Mouse (Mus musculus): ENCODE data around the gene Spint2. TPM values are rescaled to one million over a fixed set of nuclear protein-coding genes. Genes with fewer than 3 reads are reported as not detected.

Gene Spint2
- polyA plus RNA-seq, 1 experiment from 2014 or later, result 522 TPM

DNA sequence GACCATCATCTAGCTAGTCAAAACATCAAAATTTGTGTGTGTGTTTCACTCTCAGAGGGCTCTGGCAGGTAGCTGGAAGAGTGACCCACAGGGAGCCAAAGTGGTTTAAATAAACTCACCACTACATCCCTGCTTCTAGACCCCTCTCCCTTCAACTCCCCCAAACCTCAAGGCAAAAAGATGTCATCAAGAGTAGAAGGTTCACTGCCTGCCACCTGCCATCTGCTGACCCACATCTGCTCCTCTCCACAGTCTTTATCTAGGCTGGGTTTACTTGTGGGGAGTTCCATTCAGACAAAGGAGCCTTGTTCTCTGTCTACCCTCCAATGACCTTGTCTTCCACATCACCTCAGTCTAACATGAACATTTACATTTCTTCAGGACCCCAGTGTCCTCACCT, 2.5 kb downstream of the Spint2 start:
- Histone ChIP-seq H3K4me3 (ENCODE audit: low read depth, low read length) (0 out of 2 replicates have a peak overlapping the region, but pooled peaks have one; percentile 53), H3K36me3 (ENCODE audit: control insufficient read depth, insufficient read depth, low read length) (no peaks in the 10 kb centered on the region), H3K9me3 (ENCODE audit: control insufficient read depth, low read length) (no peaks in the 10 kb centered on the region), H3K27ac (ENCODE audit: low read depth) (peak overlapping the region; percentile 39; the same call in 1 of the 2 replicates), H3K4me2 (ENCODE audit: low read length) (peak overlapping the region; percentile 88), H3K9ac (ENCODE audit: low read length) (no peak overlapping the region), H3K4me1 (replicated peaks; ENCODE audit: control insufficient read depth, insufficient read depth, low read length) (peaks cover 8% of the 10 kb centered on the region; the same call in 1 of the 2 replicates), H3K27me3 (replicated peaks; ENCODE audit: control insufficient read depth, insufficient read depth, low read length) (peaks cover 8% of the 10 kb centered on the region)
- ATAC-seq (replicated peaks; ENCODE audit: low FRiP score, low TSS enrichment, low read depth) (no peak), DNase-seq (ENCODE audit: low spot score) (no peak)

DNA sequence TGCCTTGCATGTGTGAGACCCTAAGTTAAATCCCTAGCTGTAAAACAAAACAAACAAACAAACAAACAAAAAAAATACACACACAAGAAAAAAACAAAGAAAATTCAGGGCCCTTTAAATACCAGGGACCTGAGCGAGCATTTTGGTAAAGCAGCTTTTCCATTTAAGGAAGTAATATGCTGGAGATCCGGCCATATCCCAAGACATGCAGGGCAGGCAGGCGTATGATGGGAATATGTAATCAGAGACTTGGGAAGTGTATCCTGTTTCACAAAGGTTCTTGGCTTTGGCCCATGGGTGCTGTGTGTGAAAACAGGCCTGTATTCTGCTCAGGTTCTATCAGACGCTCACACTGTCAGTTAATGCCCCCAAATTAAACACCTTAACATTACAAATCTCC, 4.2 kb downstream of the Spint2 start:
- no peak for DNase-seq (ENCODE audit: low spot score)
- Histone ChIP-seq H3K4me1 (replicated peaks; ENCODE audit: control insufficient read depth, insufficient read depth, low read length) (peaks cover 8% of the 10 kb centered on the region; the same call in 1 of the 2 replicates), H3K27ac (ENCODE audit: low read depth) (no peak overlapping the region), H3K4me2 (ENCODE audit: low read length) (no peak overlapping the region), H3K9ac (ENCODE audit: low read length) (no peak overlapping the region), H3K36me3 (ENCODE audit: control insufficient read depth, insufficient read depth, low read length) (no peaks in the 10 kb centered on the region), H3K27me3 (replicated peaks; ENCODE audit: control insufficient read depth, insufficient read depth, low read length) (peaks cover 6% of the 10 kb centered on the region), H3K4me3 (ENCODE audit: low read depth, low read length) (no peak overlapping the region), H3K9me3 (ENCODE audit: control insufficient read depth, low read length) (no peaks in the 10 kb centered on the region)
- 71% methylated on average over 4 of the region's 4 CpGs for WGBS
- no peak for ATAC-seq (replicated peaks; ENCODE audit: low FRiP score, low TSS enrichment, low read depth)

DNA sequence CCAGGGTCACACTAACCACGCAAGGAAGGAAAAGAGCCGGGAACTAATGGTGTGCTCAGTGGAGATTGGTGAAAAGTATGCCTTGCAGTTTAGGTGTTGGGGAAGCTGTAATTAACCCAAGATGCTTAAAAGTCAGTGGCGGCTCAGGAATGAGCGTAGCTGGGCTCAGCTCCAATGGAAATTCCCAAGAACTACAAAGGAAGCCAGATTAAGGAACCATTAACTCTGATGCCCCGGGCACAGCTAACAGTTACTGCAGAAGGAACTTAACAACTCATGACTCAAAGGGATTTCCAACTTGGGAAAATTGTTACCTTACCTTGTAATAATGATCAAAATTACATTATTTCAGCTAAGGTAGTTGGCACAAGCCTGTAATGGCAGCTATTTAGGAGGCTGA, 5.0 kb downstream of the Spint2 start:
- Histone ChIP-seq H3K9me3 (ENCODE audit: control insufficient read depth, low read length) (no peaks in the 10 kb centered on the region), H3K4me3 (ENCODE audit: low read depth, low read length) (no peak overlapping the region), H3K27ac (ENCODE audit: low read depth) (no peak overlapping the region), H3K9ac (ENCODE audit: low read length) (no peak overlapping the region), H3K27me3 (replicated peaks; ENCODE audit: control insufficient read depth, insufficient read depth, low read length) (peaks cover 6% of the 10 kb centered on the region; the same call in 1 of the 2 replicates), H3K4me1 (replicated peaks; ENCODE audit: control insufficient read depth, insufficient read depth, low read length) (peaks cover 10% of the 10 kb centered on the region), H3K4me2 (ENCODE audit: low read length) (no peak overlapping the region), H3K36me3 (ENCODE audit: control insufficient read depth, insufficient read depth, low read length) (no peaks in the 10 kb centered on the region)
- 78% methylated on average over 5 of the region's 5 CpGs for WGBS
- no peak for ATAC-seq (replicated peaks; ENCODE audit: low FRiP score, low TSS enrichment, low read depth)
- no peak for DNase-seq (ENCODE audit: low spot score)

DNA sequence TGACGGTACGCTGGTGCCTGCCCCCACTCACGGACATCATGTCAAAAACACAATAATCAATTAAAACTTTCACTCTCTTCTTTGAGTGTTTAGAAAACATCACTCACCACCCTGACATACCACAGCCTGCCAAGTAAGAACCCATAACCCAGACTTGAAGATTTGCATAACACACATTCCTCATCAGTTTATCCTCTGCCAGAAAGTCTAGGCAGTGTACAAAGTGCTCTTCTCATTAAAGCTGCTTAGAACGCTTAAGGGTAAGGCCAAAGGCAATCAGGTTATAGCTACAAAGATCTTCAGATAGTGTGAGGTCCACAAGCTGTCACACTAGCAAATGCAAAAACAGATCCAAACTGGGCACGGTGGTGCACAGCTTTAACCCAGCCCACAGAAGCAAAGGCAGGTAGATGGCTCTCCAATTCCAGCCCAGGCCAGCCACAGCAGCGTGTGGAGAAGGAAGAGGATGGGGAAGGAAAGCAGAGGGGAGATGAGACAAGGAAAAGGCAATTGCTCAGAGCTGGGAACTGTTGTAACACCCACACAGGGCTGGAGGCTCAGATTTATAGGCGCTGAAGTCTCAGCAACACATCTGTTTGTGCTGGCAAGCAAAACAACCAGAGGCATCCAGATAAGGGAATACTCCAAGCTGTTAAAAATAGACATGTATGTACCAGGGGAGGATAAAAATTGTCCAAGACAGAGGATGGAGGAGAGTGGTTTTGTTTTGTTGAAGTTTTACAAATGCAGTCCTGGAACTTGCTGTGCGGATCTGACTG, 9.8 kb downstream of the Spint2 start:
- Histone ChIP-seq H3K27me3 (replicated peaks; ENCODE audit: control insufficient read depth, insufficient read depth, low read length) (no peaks in the 10 kb centered on the region), H3K36me3 (ENCODE audit: control insufficient read depth, insufficient read depth, low read length) (no peaks in the 10 kb centered on the region), H3K27ac (ENCODE audit: low read depth) (no peak overlapping the region), H3K9ac (ENCODE audit: low read length) (no peak overlapping the region), H3K4me3 (ENCODE audit: low read depth, low read length) (no peak overlapping the region), H3K9me3 (ENCODE audit: control insufficient read depth, low read length) (no peaks in the 10 kb centered on the region), H3K4me2 (ENCODE audit: low read length) (no peak overlapping the region), H3K4me1 (replicated peaks; ENCODE audit: control insufficient read depth, insufficient read depth, low read length) (peaks cover 5% of the 10 kb centered on the region)
- 48% methylated on average over 8 of the region's 8 CpGs for WGBS
- DNase-seq (ENCODE audit: low spot score) (no peak), ATAC-seq (replicated peaks; ENCODE audit: low FRiP score, low TSS enrichment, low read depth) (no peak)

DNA sequence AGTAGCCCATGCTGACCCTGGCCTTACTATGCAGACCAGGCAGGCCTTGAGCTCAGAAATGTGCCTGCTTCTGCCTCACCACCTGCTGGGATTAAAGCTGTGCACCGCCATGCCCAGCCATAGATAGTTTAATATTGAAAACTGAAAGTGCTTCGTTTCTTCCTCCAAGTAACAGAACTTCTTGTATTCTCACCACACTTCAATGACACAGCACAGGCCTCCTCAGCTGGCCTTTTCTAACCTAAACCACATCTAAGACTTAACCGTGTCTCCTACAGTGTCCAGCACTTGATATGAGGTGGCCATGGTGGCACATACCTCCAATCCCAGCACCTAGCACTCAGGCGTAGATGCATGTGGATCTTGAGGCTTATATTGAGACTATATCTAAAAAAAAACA, 11.3 kb downstream of the Spint2 start:
- no peak for ATAC-seq (replicated peaks; ENCODE audit: low FRiP score, low TSS enrichment, low read depth)

DNA sequence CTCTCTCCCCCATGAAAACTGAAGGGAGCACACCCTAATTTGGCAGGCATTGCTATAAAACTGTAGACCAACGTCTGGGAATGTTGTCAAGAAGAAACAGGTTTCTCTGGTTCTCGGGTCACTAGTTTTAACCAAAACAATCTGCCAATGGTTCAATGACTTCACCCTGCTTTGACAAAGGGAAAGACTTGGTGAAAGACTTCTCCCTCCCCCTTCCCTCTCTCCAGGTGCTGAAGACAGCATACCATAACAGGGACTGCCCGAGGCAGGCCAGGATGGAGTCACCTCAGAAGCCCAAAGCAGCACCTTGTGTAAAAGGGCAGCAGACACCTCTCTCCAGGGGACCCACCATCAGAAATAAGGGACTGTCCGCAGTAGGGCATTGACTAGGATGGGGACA, 14.8 kb downstream of the Spint2 start:
- peaks cover 8% of the 10 kb centered on the region for H3K4me1 ChIP-seq (replicated peaks; ENCODE audit: control insufficient read depth, insufficient read depth, low read length)
- no peak for ATAC-seq (replicated peaks; ENCODE audit: low FRiP score, low TSS enrichment, low read depth)
- no peaks in the 10 kb centered on the region for H3K27me3 ChIP-seq (replicated peaks; ENCODE audit: control insufficient read depth, insufficient read depth, low read length)
- WGBS, result 60% methylated on average over 4 of the region's 4 CpGs
- DNase-seq (ENCODE audit: low spot score), result no peak
- H3K4me3 ChIP-seq (ENCODE audit: low read depth, low read length), result no peak overlapping the region
- H3K9ac ChIP-seq (ENCODE audit: low read length), result no peak overlapping the region
- H3K4me2 ChIP-seq (ENCODE audit: low read length), result no peak overlapping the region
- no peak overlapping the region for H3K27ac ChIP-seq (ENCODE audit: low read depth)
- no peaks in the 10 kb centered on the region for H3K36me3 ChIP-seq (ENCODE audit: control insufficient read depth, insufficient read depth, low read length)
- H3K9me3 ChIP-seq (ENCODE audit: control insufficient read depth, low read length), result no peaks in the 10 kb centered on the region

More for the DNA sequence above, 11.3 kb downstream of the Spint2 start:
- Histone ChIP-seq H3K36me3 (ENCODE audit: control insufficient read depth, insufficient read depth, low read length) (no peaks in the 10 kb centered on the region), H3K27ac (ENCODE audit: low read depth) (no peak overlapping the region), H3K9ac (ENCODE audit: low read length) (no peak overlapping the region), H3K9me3 (ENCODE audit: control insufficient read depth, low read length) (no peaks in the 10 kb centered on the region), H3K27me3 (replicated peaks; ENCODE audit: control insufficient read depth, insufficient read depth, low read length) (no peaks in the 10 kb centered on the region), H3K4me2 (ENCODE audit: low read length) (no peak overlapping the region), H3K4me3 (ENCODE audit: low read depth, low read length) (no peak overlapping the region), H3K4me1 (replicated peaks; ENCODE audit: control insufficient read depth, insufficient read depth, low read length) (peaks cover 10% of the 10 kb centered on the region)
- WGBS, result 80% methylated on average over 4 of the region's 4 CpGs
- DNase-seq (ENCODE audit: low spot score), result no peak

DNA sequence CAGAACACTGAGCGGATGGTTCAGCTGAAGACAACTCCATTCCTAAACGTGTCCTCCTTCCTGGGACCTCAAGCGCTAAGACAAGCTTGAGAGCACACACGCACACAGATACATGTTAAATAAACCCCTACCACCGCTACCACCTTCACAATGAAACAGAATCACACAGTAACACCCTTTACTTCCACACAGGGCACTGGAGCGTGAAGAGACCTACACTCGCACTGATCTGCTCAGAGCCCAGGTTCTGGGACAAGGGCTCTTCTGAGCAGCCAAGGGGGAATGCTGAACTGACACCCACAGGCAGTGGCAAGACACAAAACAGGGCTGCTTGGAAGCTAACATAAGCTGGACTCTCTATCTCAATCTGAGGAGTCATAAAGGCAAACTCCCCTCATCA, 16.1 kb downstream of the Spint2 start:
- Histone ChIP-seq H3K4me1 (replicated peaks; ENCODE audit: control insufficient read depth, insufficient read depth, low read length) (0 out of 2 replicates have a peak, but pooled peaks cover 5% of the 10 kb centered on the region), H3K27ac (ENCODE audit: low read depth) (no peak overlapping the region), H3K9ac (ENCODE audit: low read length) (no peak overlapping the region), H3K9me3 (ENCODE audit: control insufficient read depth, low read length) (no peaks in the 10 kb centered on the region), H3K36me3 (ENCODE audit: control insufficient read depth, insufficient read depth, low read length) (no peaks in the 10 kb centered on the region), H3K4me2 (ENCODE audit: low read length) (no peak overlapping the region), H3K4me3 (ENCODE audit: low read depth, low read length) (no peak overlapping the region), H3K27me3 (replicated peaks; ENCODE audit: control insufficient read depth, insufficient read depth, low read length) (no peaks in the 10 kb centered on the region)
- DNase-seq (ENCODE audit: low spot score) (no peak), ATAC-seq (replicated peaks; ENCODE audit: low FRiP score, low TSS enrichment, low read depth) (no peak)
- 74% methylated on average over 7 of the region's 7 CpGs for whole genome bisulfite sequencing

DNA sequence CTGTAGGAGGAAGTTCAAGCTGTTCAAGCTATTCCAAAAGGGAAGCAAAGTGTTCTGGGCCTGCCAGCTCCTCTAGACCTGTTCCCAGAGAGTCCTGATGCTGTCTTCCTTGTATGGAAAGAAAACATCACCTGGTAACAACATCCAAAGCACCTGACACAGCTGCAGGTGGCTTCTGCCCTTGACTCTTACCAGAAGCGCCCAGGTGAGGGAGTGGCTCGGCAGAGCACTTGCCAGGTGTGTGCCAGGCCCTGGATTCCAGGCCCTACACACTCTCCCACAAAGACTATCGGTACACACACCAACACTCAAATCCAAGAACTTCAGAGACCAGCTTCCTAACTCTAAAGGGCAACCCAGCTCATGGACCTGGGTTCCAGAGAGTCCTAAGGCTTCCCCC, 17.9 kb downstream of the Spint2 start:
- no peak for DNase-seq (ENCODE audit: low spot score)
- no peak for ATAC-seq (replicated peaks; ENCODE audit: low FRiP score, low TSS enrichment, low read depth)
- H3K27ac ChIP-seq (ENCODE audit: low read depth), result no peak overlapping the region

DNA sequence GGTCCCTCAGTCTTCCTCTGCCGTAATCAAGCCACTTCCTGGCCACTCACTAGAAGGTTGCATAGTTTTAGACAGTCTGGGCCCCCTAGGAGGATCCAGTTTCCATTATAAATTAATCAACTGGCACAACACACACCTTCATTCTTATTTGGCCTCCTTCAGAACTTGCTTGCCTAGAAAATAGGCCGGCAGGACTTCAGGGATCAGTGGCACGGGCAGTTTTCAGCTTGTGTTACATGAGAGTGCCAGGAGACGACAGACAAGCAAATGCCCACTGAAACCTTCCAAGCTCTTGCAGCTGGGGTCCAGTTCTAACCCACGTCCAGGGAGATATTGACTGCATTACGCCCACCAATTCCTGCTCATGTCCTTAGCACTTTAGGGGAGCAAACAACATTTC, 19.6 kb downstream of the Spint2 start:
- H3K4me3 ChIP-seq (ENCODE audit: low read depth, low read length), result no peak overlapping the region
- peaks cover 11% of the 10 kb centered on the region for H3K4me1 ChIP-seq (replicated peaks; ENCODE audit: control insufficient read depth, insufficient read depth, low read length)
- no peak overlapping the region for H3K27ac ChIP-seq (ENCODE audit: low read depth)
- H3K36me3 ChIP-seq (ENCODE audit: control insufficient read depth, insufficient read depth, low read length), result 0 out of 2 replicates have a peak, but pooled peaks cover 13% of the 10 kb centered on the region
- no peak overlapping the region for H3K9ac ChIP-seq (ENCODE audit: low read length)
- no peak for ATAC-seq (replicated peaks; ENCODE audit: low FRiP score, low TSS enrichment, low read depth)
- DNase-seq (ENCODE audit: low spot score), result no peak
- no peak overlapping the region for H3K4me2 ChIP-seq (ENCODE audit: low read length)
- WGBS, result 76% methylated on average over 6 of the region's 6 CpGs
- H3K27me3 ChIP-seq (replicated peaks; ENCODE audit: control insufficient read depth, insufficient read depth, low read length), result no peaks in the 10 kb centered on the region
- no peaks in the 10 kb centered on the region for H3K9me3 ChIP-seq (ENCODE audit: control insufficient read depth, low read length)

More for the DNA sequence above, 17.9 kb downstream of the Spint2 start:
- Histone ChIP-seq H3K4me1 (replicated peaks; ENCODE audit: control insufficient read depth, insufficient read depth, low read length) (0 out of 2 replicates have a peak, but pooled peaks cover 5% of the 10 kb centered on the region), H3K4me3 (ENCODE audit: low read depth, low read length) (no peak overlapping the region), H3K4me2 (ENCODE audit: low read length) (no peak overlapping the region), H3K9ac (ENCODE audit: low read length) (no peak overlapping the region), H3K9me3 (ENCODE audit: control insufficient read depth, low read length) (no peaks in the 10 kb centered on the region), H3K36me3 (ENCODE audit: control insufficient read depth, insufficient read depth, low read length) (0 out of 2 replicates have a peak, but pooled peaks cover 9% of the 10 kb centered on the region), H3K27me3 (replicated peaks; ENCODE audit: control insufficient read depth, insufficient read depth, low read length) (no peaks in the 10 kb centered on the region)
- 88% methylated on average over 3 of the region's 3 CpGs for WGBS

Data from intestine, embryonic 14.5 days (tissue).